23 mouse cellular contexts compared by ENCODE assay signal in genomic region chr12:25469181-25469580, GRCm38 (mm10).
DNase-seq lines count a peak whose midpoint lies in the region; ATAC-seq and TF ChIP-seq lines count a peak whose summit lies in the region.
"Had no signal": no experiment of that assay in that cellular context is flagged by ENCODE, and none has a peak within 500 bp of the region (broad histone marks: within the 10 kb centered on the region; RNA-seq: fewer than 3 reads in every experiment).

No protein-coding gene starts in this region.

- 13% methylated on average over 10 of the region's 10 CpGs for WGBS in cerebellum, adult 2 months
- WGBS in hindbrain, postnatal 0 days = 47% methylated on average over 10 of the region's 10 CpGs
- 90% methylated on average over 10 of the region's 10 CpGs for WGBS in hindbrain, embryonic 10.5 days
- 86% methylated on average over 10 of the region's 10 CpGs for WGBS in heart, adult 2 months

- ATAC-seq in hindbrain, postnatal 0 days = 0 out of 2 replicates have a peak, but pooled peaks have one; percentile 27
- ATAC-seq: forebrain, embryonic 15.5 days; liver, embryonic 12.5 days; liver, postnatal 0 days had no signal

- H3K4me3 ChIP-seq in cerebellum, adult 2 months (replicated peaks; ENCODE audit: insufficient read depth, low read depth, low read length) = no peak overlapping the region
- no peak overlapping the region for H3K4me3 ChIP-seq in hindbrain, postnatal 0 days (ENCODE audit: low read length)
- H3K4me3 ChIP-seq in hindbrain, embryonic 10.5 days = no peak overlapping the region
- H3K4me3 ChIP-seq in heart, adult 2 months = no peak overlapping the region
- H3K4me3 ChIP-seq: forebrain, embryonic 15.5 days; heart, embryonic 13.5 days; hindbrain, embryonic 15.5 days; layer of hippocampus, adult 2 months; left cerebral cortex, adult 2 months; liver, embryonic 12.5 days; megakaryocyte, embryonic 14.5 days had no signal

- peak; percentile 45 to 72 for DNase-seq in cerebellum, adult 2 months
- DNase-seq in cerebellum, adult 8-10 months = no peak
- peak; percentile 64 for DNase-seq in hindbrain, postnatal 0 days (ENCODE audit: low spot score)
- DNase-seq in hindbrain, embryonic 10.5 days (ENCODE audit: low spot score) = no peak
- peak; percentile 11 for DNase-seq in right cerebral cortex, postnatal 25 days
- no peak for DNase-seq in right cerebral cortex, postnatal 36 days (ENCODE audit: low spot score in 2 of 2)
- DNase-seq in lung, postnatal 14 days = no peak
- no peak for DNase-seq in heart, adult 2 months
- DNase-seq: adrenal gland, postnatal 25 days; heart, postnatal 10 days; kidney, adult 18-20 months; kidney, postnatal 36 days; liver, postnatal 0 days; lung, postnatal 4 days; spleen, adult 18-20 months; thymus, postnatal 14 days had no signal

- no peaks in the 10 kb centered on the region for H3K79me2 ChIP-seq in heart, adult 2 months (replicated peaks; ENCODE audit: control insufficient read depth, insufficient read depth, low read length)

- TF ChIP-seq POLR2A in cerebellum, adult 2 months (IDR thresholded peaks at IDR 0.05; ENCODE audit: borderline replicate concordance, insufficient read depth, low read length) = no peak
- TF ChIP-seq POLR2A in heart, adult 2 months (IDR thresholded peaks at IDR 0.05; ENCODE audit: insufficient read depth, low read depth, low read length) = no peak

- H3K4me2 ChIP-seq in hindbrain, postnatal 0 days (ENCODE audit: low read depth, low read length) = no peak overlapping the region
- H3K4me2 ChIP-seq: forebrain, embryonic 15.5 days; heart, embryonic 13.5 days; hindbrain, embryonic 15.5 days; liver, embryonic 12.5 days had no signal

- H3K9ac ChIP-seq in hindbrain, postnatal 0 days (replicated peaks; ENCODE audit: low read length) = no peak overlapping the region
- no peak overlapping the region for H3K9ac ChIP-seq in heart, adult 2 months (ENCODE audit: low read depth, low read length)
- H3K9ac ChIP-seq: forebrain, embryonic 15.5 days; heart, embryonic 13.5 days; hindbrain, embryonic 15.5 days; liver, embryonic 12.5 days; liver, postnatal 0 days had no signal

- no peaks in the 10 kb centered on the region for H3K9me3 ChIP-seq in hindbrain, postnatal 0 days (ENCODE audit: low read length)
- no peaks in the 10 kb centered on the region for H3K9me3 ChIP-seq in hindbrain, embryonic 10.5 days
- H3K9me3 ChIP-seq: forebrain, embryonic 15.5 days; heart, embryonic 13.5 days; hindbrain, embryonic 15.5 days; liver, embryonic 12.5 days; megakaryocyte, embryonic 14.5 days had no signal

- no peaks in the 10 kb centered on the region for H3K27me3 ChIP-seq in cerebellum, adult 2 months (ENCODE audit: control insufficient read depth, insufficient read depth, low read length)
- no peaks in the 10 kb centered on the region for H3K27me3 ChIP-seq in hindbrain, postnatal 0 days (ENCODE audit: insufficient read depth, low read length)
- H3K27me3 ChIP-seq in hindbrain, embryonic 10.5 days (ENCODE audit: insufficient read depth, poor library complexity, severe bottlenecking) = no peaks in the 10 kb centered on the region
- H3K27me3 ChIP-seq in heart, adult 2 months (ENCODE audit: control insufficient read depth, insufficient read depth, low read length) = no peaks in the 10 kb centered on the region
- H3K27me3 ChIP-seq: forebrain, embryonic 15.5 days; heart, embryonic 13.5 days; hindbrain, embryonic 15.5 days; liver, embryonic 12.5 days had no signal

- H3K27ac ChIP-seq in cerebellum, adult 2 months (ENCODE audit: insufficient read depth, low read length) = no peak overlapping the region
- no peak overlapping the region for H3K27ac ChIP-seq in hindbrain, postnatal 0 days
- H3K27ac ChIP-seq in hindbrain, embryonic 10.5 days = no peak overlapping the region
- no peak overlapping the region for H3K27ac ChIP-seq in heart, adult 2 months
- H3K27ac ChIP-seq: forebrain, embryonic 15.5 days; heart, embryonic 13.5 days; hindbrain, embryonic 15.5 days; layer of hippocampus, adult 2 months; left cerebral cortex, adult 2 months; liver, embryonic 12.5 days had no signal

- TF ChIP-seq CTCF in cerebellum, adult 2 months (IDR thresholded peaks at IDR 0.05; ENCODE audit: borderline replicate concordance, insufficient read depth, low read depth, low read length) = no peak
- TF ChIP-seq CTCF in hindbrain, postnatal 0 days (IDR thresholded peaks at IDR 0.05; ENCODE audit: low read depth) = no peak
- TF ChIP-seq CTCF in heart, adult 2 months (IDR thresholded peaks at IDR 0.05) = no peak

- peaks cover 7% of the 10 kb centered on the region; the same call in 1 of the 2 replicates for H3K4me1 ChIP-seq in cerebellum, adult 2 months (ENCODE audit: control insufficient read depth, insufficient read depth, low read length)
- no peaks in the 10 kb centered on the region for H3K4me1 ChIP-seq in hindbrain, postnatal 0 days (ENCODE audit: insufficient read depth, low read length)
- H3K4me1 ChIP-seq in hindbrain, embryonic 10.5 days (replicated peaks) = peaks cover 4% of the 10 kb centered on the region
- H3K4me1 ChIP-seq in heart, adult 2 months (ENCODE audit: control insufficient read depth, insufficient read depth, low read length) = peaks cover 2% of the 10 kb centered on the region

- no peaks in the 10 kb centered on the region for H3K36me3 ChIP-seq in hindbrain, postnatal 0 days (ENCODE audit: insufficient read depth, low read length)
- H3K36me3 ChIP-seq in hindbrain, embryonic 10.5 days = no peaks in the 10 kb centered on the region
- H3K36me3 ChIP-seq in heart, adult 2 months (ENCODE audit: control insufficient read depth, insufficient read depth, low read length) = no peaks in the 10 kb centered on the region
- H3K36me3 ChIP-seq: forebrain, embryonic 15.5 days; heart, embryonic 13.5 days; hindbrain, embryonic 15.5 days; liver, embryonic 12.5 days had no signal

- TF ChIP-seq EP300 in heart, adult 2 months (IDR thresholded peaks at IDR 0.05; ENCODE audit: insufficient read depth, low read depth, low read length) = no peak

- intact Hi-C loops in heart, adult 2 months (cut with DNase I) = no loop called here

Comparison
In these comparisons a context has a peak if more than half of its experiments do, and no peak if none do; other contexts are left out.
1. DNase-seq: peak in cerebellum, adult 2 months (2 of 2), hindbrain, postnatal 0 days (single experiment) and right cerebral cortex, postnatal 25 days (single experiment); none in cerebellum, adult 8-10 months (single experiment), hindbrain, embryonic 10.5 days (single experiment), right cerebral cortex, postnatal 36 days (0 of 2), lung, postnatal 14 days (single experiment) and heart, adult 2 months (0 of 2).